Mouse (Mus musculus) liver, adult 2 months (tissue): ENCODE measurements around the gene Ak5.

Experiments
- CTCF ChIP-seq: fragments of 200-500 bp; IDR thresholded peaks from 2 replicates; pipeline ENCODE4 v1.5.1; 2011; ENCODE audit warnings: low read depth, low read length, control low read depth
- POLR2A ChIP-seq: fragments of 200-500 bp; IDR thresholded peaks from 2 replicates; pipeline ENCODE4 v1.6.1; 2011; ENCODE audit warnings: low read length, control low read depth; ENCODE audit not compliant: insufficient read depth; ENCODE audit errors: extremely low read depth

DNA sequence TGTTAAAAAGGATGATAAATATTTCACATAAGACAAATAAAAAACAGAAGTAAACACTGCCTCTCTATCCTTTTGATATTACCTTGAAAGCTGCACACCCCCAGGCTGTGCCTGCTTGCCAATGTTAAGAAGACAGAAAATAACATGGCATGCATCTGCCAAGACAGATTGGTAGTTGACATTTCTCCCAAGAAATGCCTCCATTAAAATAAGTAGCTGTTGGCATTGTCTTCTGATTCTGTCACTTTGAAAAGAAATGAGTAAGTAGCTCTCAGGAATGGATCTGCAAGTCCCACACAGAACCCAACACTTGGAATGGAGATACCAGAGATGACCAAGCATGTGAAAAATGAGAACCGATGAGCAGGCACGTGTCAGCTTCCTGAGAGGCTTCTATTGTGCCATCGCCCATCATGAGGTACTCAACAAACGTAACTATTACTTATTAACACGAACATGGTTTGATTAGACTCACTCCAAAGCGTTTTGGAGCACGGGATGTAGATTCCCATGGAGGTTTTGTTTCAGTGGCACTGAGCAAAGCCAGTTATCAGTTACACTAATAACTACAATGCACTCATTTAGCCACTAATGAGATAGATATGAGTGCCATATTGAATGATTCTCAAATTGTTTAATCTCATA, 71.6 kb downstream of the Ak5 start:
- TF ChIP-seq POLR2A = no peak
- no peak for TF ChIP-seq CTCF
